Mouse (Mus musculus): ENCODE data around the gene Snw1.
"Not testable (repeated sequence)": the region's sequence is repeated elsewhere in the genome, so short reads cannot be mapped to it uniquely, and the experiment has no call there.

GRCm38 (mm10) chr12:87482482-87482881 is 10.4 kb upstream of the Snw1 start:
- not testable (repeated sequence) for TF ChIP-seq CTCF (conservative IDR thresholded peaks at IDR 0.05; ENCODE audit: insufficient read depth, insufficient read length, low read depth, low read length); POLR2A (IDR thresholded peaks at IDR 0.05; ENCODE audit: low read depth, low read length)
